Mouse (Mus musculus) thymus, adult 2 months (tissue): ENCODE results near the gene Chmp6. TPM values are rescaled to one million over a fixed set of nuclear protein-coding genes. Genes with fewer than 3 reads are reported as not detected.

ENCODE experiments used
- DNase-seq: peaks from one replicate; pipeline ENCODE4 v3.0.0; 2021
- H3K27ac ChIP-seq: fragments of 200-500 bp; 2 replicates; pipeline ENCODE4 v1.5.1; 2012; ENCODE audit warnings: low read length, control low read depth; ENCODE audit not compliant: control insufficient read depth, insufficient read depth
- H3K27me3 ChIP-seq: fragments of 200-500 bp; 2 replicates; pipeline ENCODE4 v1.6.1; 2012; ENCODE audit warnings: mild to moderate bottlenecking, low read length, moderate library complexity, mixed read lengths; ENCODE audit not compliant: control insufficient read depth, insufficient read depth
- H3K36me3 ChIP-seq: fragments of 200-500 bp; 2 replicates; pipeline ENCODE4 v1.6.1; 2012; ENCODE audit warnings: mild to moderate bottlenecking, low read length, moderate library complexity; ENCODE audit not compliant: control insufficient read depth, insufficient read depth
- H3K4me1 ChIP-seq: fragments of 200-500 bp; replicated peaks from 2 replicates; pipeline ENCODE4 v1.6.1; 2012; ENCODE audit warnings: low read length; ENCODE audit not compliant: control insufficient read depth, insufficient read depth
- H3K4me3 ChIP-seq: fragments of 200-500 bp; 2 replicates; pipeline ENCODE4 v1.5.1; 2012; ENCODE audit warnings: mild to moderate bottlenecking, low read length, control low read depth, moderate library complexity; ENCODE audit not compliant: control insufficient read depth, insufficient read depth
- CTCF ChIP-seq: fragments of 200-500 bp; IDR thresholded peaks from 2 replicates; pipeline ENCODE4 v1.5.1; 2012; ENCODE audit warnings: mild to moderate bottlenecking, control low read depth, low read length, moderate library complexity, borderline replicate concordance; ENCODE audit not compliant: control insufficient read depth, poor library complexity, insufficient read depth; ENCODE audit errors: extremely low read depth
- POLR2A ChIP-seq: fragments of 200-500 bp; IDR thresholded peaks from 2 replicates; pipeline ENCODE4 v1.6.1; 2012; ENCODE audit warnings: mild to moderate bottlenecking, low read length, control low read depth, moderate library complexity; ENCODE audit not compliant: control insufficient read depth, poor library complexity, insufficient read depth; ENCODE audit errors: extremely low read depth
- WGBS: fragments of 180-500 bp; shearing (Covaris S2); methylation state at CpG from one replicate; pipeline ENCODE4 v1.1.7; 2018; 5-methylcytosine and 5-hydroxymethylcytosine counted together
- polyA plus RNA-seq: library from polyadenylated mRNA; depleted of rRNA; stranded (reverse); fragments of >200 nt; gene quantifications from 2 replicates; pipeline ENCODE4 v1.2.3, GENCODE M21; 2012

Gene Chmp6
- polyA plus RNA-seq, 1 experiment: 59.2 TPM

GRCm38 (mm10) chr11:119951326-119951725, 38.1 kb downstream of the Chmp6 start:
- Histone ChIP-seq H3K27me3 (no peaks in the 10 kb centered on the region), H3K4me3 (no peak overlapping the region), H3K27ac (no peak overlapping the region), H3K4me1 (peaks cover 17% of the 10 kb centered on the region), H3K36me3 (no peaks in the 10 kb centered on the region)
- no peak for DNase-seq
- TF ChIP-seq POLR2A (no peak), CTCF (no peak)
- 95% methylated on average over 6 of the region's 6 CpGs for WGBS

GRCm38 (mm10) chr11:119952429-119953224, 39.4 kb downstream of the Chmp6 start:
- peaks cover 17% of the 10 kb centered on the region for H3K4me1 ChIP-seq
- DNase-seq: no peak
- no peaks in the 10 kb centered on the region for H3K27me3 ChIP-seq
- H3K27ac ChIP-seq: no peak overlapping the region
- TF ChIP-seq POLR2A: no peak
- no peak for TF ChIP-seq CTCF
- WGBS: 68% methylated on average over 5 of the region's 5 CpGs
- H3K4me3 ChIP-seq: no peak overlapping the region
- no peaks in the 10 kb centered on the region for H3K36me3 ChIP-seq

GRCm38 (mm10) chr11:119954233-119954632, 41.0 kb downstream of the Chmp6 start:
- no peak for DNase-seq
- H3K4me3 ChIP-seq: no peak overlapping the region

GRCm38 (mm10) chr11:119954749-119955337, 41.6 kb downstream of the Chmp6 start:
- no peak for DNase-seq
- Histone ChIP-seq H3K4me3 (no peak overlapping the region), H3K27me3 (no peaks in the 10 kb centered on the region), H3K36me3 (no peaks in the 10 kb centered on the region), H3K27ac (no peak overlapping the region), H3K4me1 (peaks cover 14% of the 10 kb centered on the region)
- TF ChIP-seq CTCF: no peak
- TF ChIP-seq POLR2A: no peak
- WGBS: 23% methylated on average over 2 of the region's 2 CpGs

More at GRCm38 (mm10) chr11:119954233-119954632, 41.0 kb downstream of the Chmp6 start:
- Histone ChIP-seq H3K4me1 (peaks cover 14% of the 10 kb centered on the region), H3K36me3 (no peaks in the 10 kb centered on the region), H3K27ac (no peak overlapping the region), H3K27me3 (no peaks in the 10 kb centered on the region)
- WGBS: 60% methylated on average over 4 of the region's 4 CpGs
- no peak for TF ChIP-seq POLR2A
- no peak for TF ChIP-seq CTCF

GRCm38 (mm10) chr11:119955432-119955831, 42.2 kb downstream of the Chmp6 start:
- Histone ChIP-seq H3K27ac (no peak overlapping the region; the same call in 1 of the 2 replicates), H3K4me1 (peaks cover 14% of the 10 kb centered on the region), H3K36me3 (0 out of 2 replicates have a peak, but pooled peaks cover 4% of the 10 kb centered on the region), H3K27me3 (no peaks in the 10 kb centered on the region), H3K4me3 (no peak overlapping the region)
- TF ChIP-seq POLR2A: no peak
- no peak for TF ChIP-seq CTCF
- DNase-seq: no peak
- WGBS: 49% methylated on average over 3 of the region's 3 CpGs

- no peak for DNase-seq
- no peak overlapping the region for H3K4me3 ChIP-seq
- peaks cover 14% of the 10 kb centered on the region for H3K4me1 ChIP-seq
- 96% methylated on average over 13 of the region's 13 CpGs for WGBS
- no peak for TF ChIP-seq POLR2A
- TF ChIP-seq CTCF: no peak
- H3K27ac ChIP-seq: no peak overlapping the region
- 0 out of 2 replicates have a peak, but pooled peaks cover 7% of the 10 kb centered on the region for H3K36me3 ChIP-seq
- H3K27me3 ChIP-seq: no peaks in the 10 kb centered on the region
Observed at GRCm38 (mm10) chr11:119956590-119956989, 43.3 kb downstream of the Chmp6 start.
